In the genomic region with DNA sequence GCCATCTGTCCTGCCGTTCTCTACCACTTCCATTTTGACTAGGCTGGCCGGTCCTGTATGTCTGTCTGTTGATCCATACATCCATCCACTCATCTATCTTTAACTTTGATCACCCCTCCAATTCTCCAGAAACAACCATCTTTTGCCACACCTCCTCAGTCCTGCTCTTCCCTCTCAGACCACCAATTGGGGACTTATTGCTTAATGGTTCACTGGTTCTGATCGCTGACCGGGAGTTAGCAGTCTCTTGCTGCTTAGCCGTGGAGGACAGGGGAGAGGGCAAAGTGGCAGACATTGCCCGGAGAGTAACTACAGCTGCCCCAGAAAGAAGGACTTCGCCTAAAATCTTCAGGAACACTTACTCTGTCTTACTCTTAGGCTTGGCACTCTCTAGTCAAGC, we compare ENCODE assay signal across 10 mouse cellular contexts. TPM values are rescaled to one million over a fixed set of nuclear protein-coding genes. Genes with fewer than 3 reads are reported as not detected.
DNase-seq lines count a peak whose midpoint lies in the region; ATAC-seq and TF ChIP-seq lines count a peak whose summit lies in the region.
"Had no signal": no experiment of that assay in that cellular context is flagged by ENCODE, and none has a peak within 500 bp of the region (broad histone marks: within the 10 kb centered on the region; RNA-seq: fewer than 3 reads in every experiment).

No protein-coding gene starts in this region.

- H3K9ac ChIP-seq in hindbrain, embryonic 11.5 days (ENCODE audit: low read depth, low read length): no peak overlapping the region; the same call in 1 of the 2 replicates
- H3K9ac ChIP-seq in forebrain, embryonic 14.5 days (ENCODE audit: low read length): peak overlapping the region; percentile 77
- H3K9ac ChIP-seq in midbrain, embryonic 15.5 days: no peak overlapping the region

- no peaks in the 10 kb centered on the region for H3K36me3 ChIP-seq in hindbrain, embryonic 11.5 days (ENCODE audit: control insufficient read depth, insufficient read depth, low read length)
- H3K36me3 ChIP-seq in hindbrain, embryonic 10.5 days: no peaks in the 10 kb centered on the region
- H3K36me3 ChIP-seq in forebrain, embryonic 14.5 days (ENCODE audit: control insufficient read depth, insufficient read depth, low read length): no peaks in the 10 kb centered on the region
- no peaks in the 10 kb centered on the region for H3K36me3 ChIP-seq in midbrain, embryonic 15.5 days (replicated peaks)
- no peaks in the 10 kb centered on the region for H3K36me3 ChIP-seq in heart, embryonic 10.5 days

- H3K4me1 ChIP-seq in hindbrain, embryonic 11.5 days (replicated peaks; ENCODE audit: control insufficient read depth, insufficient read depth, low read length): 0 out of 2 replicates have a peak, but pooled peaks cover 4% of the 10 kb centered on the region
- peaks cover 20% of the 10 kb centered on the region for H3K4me1 ChIP-seq in hindbrain, embryonic 10.5 days (replicated peaks)
- H3K4me1 ChIP-seq in cortical plate, adult 2 months (ENCODE audit: control insufficient read depth, insufficient read depth, low read length): peaks cover 4% of the 10 kb centered on the region
- H3K4me1 ChIP-seq in forebrain, embryonic 14.5 days (ENCODE audit: control insufficient read depth, insufficient read depth, low read length): peaks cover 12% of the 10 kb centered on the region; the same call in 1 of the 2 replicates
- H3K4me1 ChIP-seq in midbrain, embryonic 15.5 days: peaks cover 25% of the 10 kb centered on the region
- H3K4me1 ChIP-seq in heart, embryonic 10.5 days: peaks cover 16% of the 10 kb centered on the region

- peak overlapping the region; percentile 100; the same call in 1 of the 2 replicates for H3K4me2 ChIP-seq in hindbrain, embryonic 11.5 days (replicated peaks; ENCODE audit: low read depth, low read length)
- H3K4me2 ChIP-seq in forebrain, embryonic 14.5 days (ENCODE audit: low read length): peak overlapping the region; percentile 98
- peak overlapping the region; percentile 99 for H3K4me2 ChIP-seq in midbrain, embryonic 15.5 days

- H3K4me3 ChIP-seq in hindbrain, embryonic 11.5 days (ENCODE audit: low read depth, low read length): peak overlapping the region; percentile 57
- no peak overlapping the region for H3K4me3 ChIP-seq in hindbrain, embryonic 10.5 days
- peak overlapping the region; percentile 83 for H3K4me3 ChIP-seq in cortical plate, adult 2 months (ENCODE audit: insufficient read depth, low read length)
- peak overlapping the region; percentile 79 for H3K4me3 ChIP-seq in forebrain, embryonic 14.5 days (ENCODE audit: low read depth, low read length)
- peak overlapping the region; percentile 72 for H3K4me3 ChIP-seq in midbrain, embryonic 15.5 days
- H3K4me3 ChIP-seq in heart, embryonic 10.5 days: no peak overlapping the region
- H3K4me3 ChIP-seq: megakaryocyte, embryonic 14.5 days had no signal

- no peaks in the 10 kb centered on the region for H3K9me3 ChIP-seq in hindbrain, embryonic 11.5 days (ENCODE audit: control insufficient read depth, low read length)
- H3K9me3 ChIP-seq in hindbrain, embryonic 10.5 days: no peaks in the 10 kb centered on the region
- H3K9me3 ChIP-seq in forebrain, embryonic 14.5 days (replicated peaks; ENCODE audit: control insufficient read depth, low read length): no peaks in the 10 kb centered on the region
- no peaks in the 10 kb centered on the region for H3K9me3 ChIP-seq in midbrain, embryonic 15.5 days
- no peaks in the 10 kb centered on the region for H3K9me3 ChIP-seq in heart, embryonic 10.5 days
- H3K9me3 ChIP-seq: megakaryocyte, embryonic 14.5 days had no signal

- peak; percentile 3 for DNase-seq in hindbrain, embryonic 11.5 days (ENCODE audit: low spot score)
- no peak for DNase-seq in hindbrain, embryonic 10.5 days (ENCODE audit: low spot score)
- no peak for DNase-seq in forebrain, embryonic 14.5 days (ENCODE audit: low spot score)
- DNase-seq in left cerebral cortex, postnatal 25 days (ENCODE audit: low spot score in 2 of 2): no peak
- no peak for DNase-seq in heart, postnatal 25 days (ENCODE audit: low spot score)
- no peak for DNase-seq in heart, embryonic 10.5 days (ENCODE audit: low spot score)
- DNase-seq: thymus, postnatal 14 days had no signal

- no peak for TF ChIP-seq CTCF in cortical plate, adult 2 months (IDR thresholded peaks at IDR 0.05; ENCODE audit: extremely low read depth, insufficient read depth, low read length)

- no peak for ATAC-seq in hindbrain, embryonic 11.5 days (ENCODE audit: low FRiP score)
- ATAC-seq in forebrain, embryonic 14.5 days: no peak
- ATAC-seq in midbrain, embryonic 15.5 days (replicated peaks): no peak

- peaks cover 21% of the 10 kb centered on the region for H3K27me3 ChIP-seq in hindbrain, embryonic 11.5 days (ENCODE audit: control insufficient read depth, insufficient read depth, low read length)
- peaks cover 49% of the 10 kb centered on the region for H3K27me3 ChIP-seq in hindbrain, embryonic 10.5 days (ENCODE audit: insufficient read depth, poor library complexity, severe bottlenecking)
- H3K27me3 ChIP-seq in forebrain, embryonic 14.5 days (replicated peaks; ENCODE audit: control insufficient read depth, insufficient read depth, low read length): no peaks in the 10 kb centered on the region; the same call in 1 of the 2 replicates
- H3K27me3 ChIP-seq in midbrain, embryonic 15.5 days (replicated peaks): peaks cover 18% of the 10 kb centered on the region
- H3K27me3 ChIP-seq in heart, embryonic 10.5 days (ENCODE audit: insufficient read depth, poor library complexity, severe bottlenecking): peaks cover 78% of the 10 kb centered on the region

- intact Hi-C loops in left cerebral cortex, postnatal 25 days (cut with DNase I): loop anchor here (5.0 kb wide), 5 partner anchors 68 to 478 kb away; no protein-coding TSS in a partner anchor
- intact Hi-C loops in heart, postnatal 25 days (cut with DNase I): loop anchor here (5.0 to 10.0 kb wide), 2 partner anchors 180 to 478 kb away; no protein-coding TSS in a partner anchor

- WGBS in hindbrain, embryonic 11.5 days: 42% methylated on average over 7 of the region's 7 CpGs
- 46% methylated on average over 7 of the region's 7 CpGs for WGBS in hindbrain, embryonic 10.5 days
- 35% methylated on average over 7 of the region's 7 CpGs for WGBS in forebrain, embryonic 14.5 days
- WGBS in midbrain, embryonic 15.5 days: 44% methylated on average over 7 of the region's 7 CpGs
- WGBS in heart, embryonic 10.5 days: 47% methylated on average over 7 of the region's 7 CpGs

- no peak overlapping the region for H3K27ac ChIP-seq in hindbrain, embryonic 11.5 days (ENCODE audit: low read depth, low read length)
- no peak overlapping the region for H3K27ac ChIP-seq in hindbrain, embryonic 10.5 days
- no peak overlapping the region for H3K27ac ChIP-seq in cortical plate, adult 2 months (ENCODE audit: insufficient read depth, low read length)
- no peak overlapping the region for H3K27ac ChIP-seq in forebrain, embryonic 14.5 days (ENCODE audit: low read depth, low read length)
- no peak overlapping the region for H3K27ac ChIP-seq in midbrain, embryonic 15.5 days
- H3K27ac ChIP-seq in heart, embryonic 10.5 days: no peak overlapping the region

- no peak for TF ChIP-seq POLR2A in cortical plate, adult 2 months (IDR thresholded peaks at IDR 0.05; ENCODE audit: extremely low read depth, insufficient read depth, low read length)

RNA-seq across cellular contexts. Expression of a gene that starts 1.3 kb away (rescaled TPM):
- 1.0 and 1.5 TPM in 2 replicates for polyA plus RNA-seq in hindbrain, embryonic 11.5 days (2014; fragmentation: Nextera tagmentation; extraction: Ambion mirVana)
- polyA plus RNA-seq in hindbrain, embryonic 10.5 days (2016; fragmentation: Nextera tagmentation; extraction: Ambion mirVana): 0.75 and 1.1 TPM in 2 replicates
- 19.6 and 22.9 TPM in 2 replicates for polyA plus RNA-seq in cortical plate, adult 2 months (2012; rRNA removed)
- polyA plus RNA-seq in forebrain, embryonic 14.5 days (2014; fragmentation: Nextera tagmentation; extraction: Ambion mirVana): 5.8 and 10.3 TPM in 2 replicates
- 3.1 and 4.0 TPM in 2 replicates for polyA plus RNA-seq in midbrain, embryonic 15.5 days (2015; fragmentation: Nextera tagmentation; extraction: Ambion mirVana)
- total RNA-seq in left cerebral cortex, postnatal 25 days (2021): 10 to 100 TPM; 51.2 to 52.5 TPM
- under 1 TPM; 0.75 TPM for total RNA-seq in heart, postnatal 25 days (2021)
- polyA plus RNA-seq in heart, embryonic 10.5 days (2016; fragmentation: Nextera tagmentation; extraction: Ambion mirVana): 0.17 and 0.65 TPM in 2 replicates

Comparison
In these comparisons a context has a peak if more than half of its experiments do, and no peak if none do; other contexts are left out.
1. H3K4me3 ChIP-seq: peak in hindbrain, embryonic 11.5 days (single experiment), cortical plate, adult 2 months (single experiment), forebrain, embryonic 14.5 days (single experiment) and midbrain, embryonic 15.5 days (single experiment); none in hindbrain, embryonic 10.5 days (single experiment) and heart, embryonic 10.5 days (single experiment).
2. Peak in every context shown above with its lines, with median percentiles within 50 percentile points of each other: H3K4me2 ChIP-seq.